Mouse (Mus musculus) Muller cell, postnatal 12 days (primary cell): ENCODE results near the gene Rps5.
"Not testable (repeated sequence)": the region's sequence is repeated elsewhere in the genome, so short reads cannot be mapped to it uniquely, and the experiment has no call there.

Experiments
- DNase-seq: peaks from one replicate; pipeline ENCODE4 v3.0.0-alpha.2; 2015; ENCODE audit errors: inconsistent ontology term

Rps5 gene

DNA sequence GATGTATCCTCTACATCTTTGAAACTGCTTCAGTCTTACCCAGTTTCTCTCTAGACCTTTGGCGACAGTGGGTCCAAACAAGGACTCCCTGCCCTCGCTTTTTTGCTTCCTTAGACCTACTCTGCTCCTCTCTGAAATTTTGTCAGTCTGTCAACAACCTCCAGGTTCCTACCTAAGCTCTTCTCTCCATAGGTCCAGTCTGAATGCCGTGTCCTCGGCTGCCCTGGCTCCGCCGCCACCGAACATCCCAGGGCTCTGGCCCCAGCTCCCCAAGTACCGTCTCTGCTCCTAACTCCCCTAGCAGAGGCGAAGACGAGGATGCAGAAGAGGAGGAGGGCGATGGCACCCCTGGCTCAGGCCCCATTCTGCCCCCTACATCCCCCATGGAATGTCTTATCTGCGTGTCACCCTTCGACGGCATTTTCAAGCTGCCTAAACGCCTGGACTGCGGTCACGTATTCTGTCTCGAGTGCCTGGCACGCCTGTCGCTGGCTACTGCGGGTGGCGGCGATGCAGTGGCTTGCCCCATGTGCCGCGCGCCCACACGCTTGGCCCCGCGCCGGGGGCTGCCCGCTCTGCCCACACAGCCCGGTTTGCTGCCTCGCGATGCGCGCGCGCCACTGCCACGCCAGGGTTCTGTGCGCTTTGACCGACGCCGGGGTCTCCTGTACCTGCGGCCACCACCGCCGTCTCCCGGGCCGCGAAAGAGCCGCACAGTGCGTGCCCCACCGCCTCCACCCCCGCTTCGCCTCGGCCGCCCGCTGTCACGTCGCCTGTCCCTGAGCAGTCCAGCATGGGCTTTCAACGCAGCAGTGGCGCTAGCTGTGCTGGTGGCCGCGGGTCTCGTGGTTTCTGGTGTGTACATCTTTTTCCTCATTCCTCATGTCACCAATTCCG is 5.9 kb downstream of the Rps5 start:
- peak; percentile 75 for DNase-seq

DNA sequence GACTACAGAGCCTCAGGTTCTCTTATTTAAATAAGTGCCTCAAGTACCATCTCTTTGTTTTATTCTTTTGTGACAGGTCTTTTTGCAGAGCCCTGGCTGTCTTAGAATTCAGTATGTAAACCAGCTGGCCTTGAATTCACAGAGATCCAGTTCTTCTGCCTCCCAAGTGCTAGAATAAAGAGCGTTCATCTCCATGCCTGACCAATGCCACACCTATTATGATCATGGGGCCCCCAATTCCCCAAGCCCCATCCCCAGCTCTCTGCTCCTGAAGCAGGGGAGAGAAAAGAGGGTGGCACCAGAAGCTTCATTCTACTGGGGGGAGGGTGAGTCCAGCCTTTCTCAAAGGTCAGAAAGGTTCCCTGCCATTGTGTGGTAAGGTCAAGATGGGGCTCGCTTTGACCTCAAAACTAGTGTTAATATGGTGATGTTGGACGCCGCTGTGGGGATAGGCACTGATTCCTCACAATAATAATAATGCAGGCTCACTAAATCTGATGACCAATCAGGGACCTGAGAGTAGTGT is 11.6 kb downstream of the Rps5 start:
- DNase-seq, result no peak

DNA sequence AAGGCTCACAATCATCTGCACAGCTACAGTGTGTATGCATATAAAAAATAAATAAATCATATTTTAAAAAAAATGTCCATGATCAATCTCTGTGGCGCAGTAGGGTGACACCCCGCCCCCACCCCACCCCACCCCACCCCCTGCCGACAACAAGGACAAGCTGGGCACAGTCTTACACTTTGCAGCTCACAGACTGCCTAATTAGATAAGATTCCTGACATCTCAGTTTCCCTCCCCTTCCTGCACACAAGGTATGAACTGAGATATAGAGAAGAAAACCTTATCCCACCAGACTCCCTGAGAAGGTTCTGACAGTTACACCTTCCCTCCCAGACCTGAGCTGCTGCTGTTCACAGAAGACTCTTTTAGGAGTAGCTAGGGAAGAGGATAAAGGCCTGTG is 12.7 kb downstream of the Rps5 start:
- DNase-seq, result no peak

DNA sequence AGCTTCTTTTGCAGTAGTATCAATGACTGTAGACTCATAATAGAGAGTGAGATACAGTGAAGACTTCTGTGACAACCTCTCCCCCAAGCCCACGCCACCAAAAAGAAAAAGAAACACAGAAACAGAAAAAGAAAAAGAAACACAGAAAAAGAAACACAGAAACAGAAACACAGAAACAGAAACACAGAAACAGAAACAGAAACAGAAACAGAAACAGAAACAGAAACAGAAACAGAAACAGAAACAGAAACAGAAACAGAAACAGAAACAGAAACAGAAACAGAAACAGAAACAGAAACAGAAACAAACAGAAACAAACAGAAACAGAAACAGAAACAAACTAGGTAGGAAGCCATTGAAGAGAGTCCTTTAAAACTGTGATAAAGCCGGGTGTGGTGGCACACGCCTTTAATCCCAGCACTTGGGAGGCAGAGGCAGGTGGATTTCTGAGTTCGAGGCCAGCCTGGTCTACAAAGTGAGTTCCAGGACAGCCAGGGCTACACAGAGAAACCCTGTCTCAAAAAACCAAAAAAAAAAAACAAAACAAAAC is 15.2 kb downstream of the Rps5 start:
- not testable (repeated sequence) for DNase-seq

DNA sequence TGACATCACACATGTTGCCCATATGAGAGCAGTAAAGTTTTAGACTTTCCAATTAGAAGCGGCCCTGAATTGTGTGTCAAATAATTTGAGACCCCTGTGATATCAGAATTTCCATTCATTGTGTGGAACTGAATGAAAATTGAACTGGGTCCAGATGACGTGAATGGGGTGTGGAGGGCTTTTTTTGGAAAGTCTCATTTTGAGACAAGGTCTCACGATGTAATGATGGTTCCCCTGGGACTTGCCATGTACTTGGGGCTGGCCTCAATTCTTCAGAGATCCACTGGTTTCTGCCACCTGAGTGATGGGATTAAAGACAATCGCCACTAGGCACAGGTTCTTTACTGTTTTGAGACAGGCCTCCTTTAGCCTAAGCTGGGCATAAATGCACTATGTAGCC is 18.5 kb downstream of the Rps5 start:
- no peak for DNase-seq

DNA sequence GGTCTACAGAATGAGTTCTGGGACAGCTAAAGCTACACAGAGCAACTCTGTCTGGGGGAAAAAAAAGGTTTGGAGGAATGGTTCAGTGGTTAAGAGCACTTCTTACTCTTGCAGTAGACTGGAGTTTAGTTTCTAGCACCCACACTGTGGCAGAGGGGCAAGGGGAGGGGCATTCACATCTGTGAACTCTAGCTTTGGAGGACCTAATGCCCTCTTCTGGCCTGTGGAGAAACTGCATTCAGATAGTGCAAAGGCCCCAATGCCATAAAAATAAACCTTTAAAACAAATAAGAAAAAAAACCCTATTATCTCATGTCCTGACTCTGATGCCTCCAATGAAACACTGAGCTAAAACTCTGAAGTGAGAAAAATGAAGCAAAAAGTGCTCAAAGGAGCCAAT is 21.4 kb downstream of the Rps5 start:
- DNase-seq, result peak; percentile 6

DNA sequence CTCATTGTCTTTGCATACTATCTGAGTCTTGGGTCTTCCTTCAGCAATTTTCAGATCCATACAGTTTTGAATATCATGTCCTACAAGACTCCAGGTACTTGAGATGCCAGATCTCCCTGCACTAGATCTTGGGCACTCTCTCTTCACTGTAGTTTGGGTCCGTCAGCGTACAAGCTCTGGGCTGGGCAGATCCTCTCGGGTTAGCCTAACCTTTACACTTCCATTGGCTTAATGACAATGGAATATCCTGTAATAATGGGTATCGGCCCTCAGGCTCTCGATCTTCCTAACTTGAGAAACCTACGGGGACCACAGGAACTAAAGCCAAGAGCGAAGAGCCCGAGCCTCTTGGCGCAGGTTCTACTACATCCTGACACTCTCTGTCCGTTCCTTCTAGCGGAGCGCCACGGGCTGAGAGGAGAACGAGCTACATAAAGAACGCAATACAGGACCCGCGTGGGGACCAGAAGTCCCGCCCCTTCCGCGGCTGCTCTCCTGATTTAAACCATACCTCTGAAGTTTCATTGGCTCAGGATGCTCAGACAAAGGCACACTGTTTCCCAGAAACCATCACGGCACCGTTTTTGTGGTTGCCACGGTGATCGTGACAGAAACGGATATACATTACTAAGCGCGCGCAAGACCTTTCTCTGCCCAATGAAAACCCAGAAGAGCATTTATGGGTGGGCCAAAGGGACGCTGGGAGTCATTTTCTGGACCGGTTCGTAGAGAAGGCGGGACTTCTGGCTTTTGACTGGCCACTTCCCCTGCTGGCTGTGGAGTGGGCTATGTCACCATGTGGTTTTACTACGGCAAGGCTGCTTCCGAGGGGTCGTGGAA is 27.2 kb downstream of the Rps5 start:
- DNase-seq, result peak; percentile 94

DNA sequence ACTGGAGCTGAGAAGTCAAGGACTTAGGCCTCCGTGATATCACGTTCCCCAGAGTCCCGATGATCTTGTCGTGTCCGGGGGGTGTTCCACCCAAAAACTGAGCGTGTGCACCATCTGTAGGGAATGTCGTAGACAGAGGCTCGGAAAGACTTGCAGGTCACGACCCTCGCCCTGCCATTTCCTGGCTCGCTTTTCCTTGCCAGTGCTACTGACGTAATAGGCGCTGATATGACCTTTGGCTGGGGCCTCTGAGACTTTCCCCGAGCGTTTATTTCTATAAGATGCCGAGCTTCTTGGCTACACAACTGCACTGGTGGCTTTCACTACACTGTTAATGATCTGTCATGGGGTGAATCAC is 27.8 kb downstream of the Rps5 start:
- no peak for DNase-seq

DNA sequence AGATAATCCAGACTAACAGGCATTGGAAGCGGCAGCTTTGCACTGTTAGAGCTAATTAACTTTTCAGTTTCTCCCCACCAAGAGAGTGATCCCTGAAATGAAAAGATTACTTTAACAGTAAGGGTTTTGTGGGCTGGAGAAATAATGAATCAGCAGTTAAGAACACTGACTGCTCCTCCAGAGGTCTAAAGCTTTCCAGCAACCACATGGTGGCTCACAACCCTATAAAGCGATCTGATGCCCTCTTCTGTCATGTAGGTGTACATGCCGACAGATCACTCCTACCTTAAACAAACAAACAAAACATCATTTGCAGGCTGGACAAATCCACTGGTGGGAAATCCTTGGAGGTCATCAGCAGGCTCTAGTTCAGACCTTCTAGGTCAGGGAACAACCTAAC is 32.8 kb downstream of the Rps5 start:
- DNase-seq, result peak; percentile 29

DNA sequence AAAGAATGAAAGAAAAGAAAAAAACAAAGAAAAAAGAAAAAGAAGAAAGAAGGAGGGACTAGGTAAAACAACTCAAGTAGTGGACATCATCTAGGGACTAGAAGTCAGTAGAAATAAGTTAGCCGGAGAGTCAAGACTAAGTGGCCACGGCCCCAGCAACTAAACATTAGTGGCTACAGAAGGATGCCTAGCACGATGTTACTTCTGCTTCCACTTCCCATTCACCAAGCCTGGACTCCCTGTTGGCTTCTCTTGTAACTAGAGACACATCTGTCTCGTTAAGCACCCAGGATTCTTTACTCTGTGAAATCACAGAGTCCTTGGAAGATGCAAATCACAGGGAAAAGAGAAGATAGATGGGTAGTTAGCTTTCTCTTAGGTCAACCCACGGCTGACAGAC is 35.4 kb downstream of the Rps5 start:
- no peak for DNase-seq

DNA sequence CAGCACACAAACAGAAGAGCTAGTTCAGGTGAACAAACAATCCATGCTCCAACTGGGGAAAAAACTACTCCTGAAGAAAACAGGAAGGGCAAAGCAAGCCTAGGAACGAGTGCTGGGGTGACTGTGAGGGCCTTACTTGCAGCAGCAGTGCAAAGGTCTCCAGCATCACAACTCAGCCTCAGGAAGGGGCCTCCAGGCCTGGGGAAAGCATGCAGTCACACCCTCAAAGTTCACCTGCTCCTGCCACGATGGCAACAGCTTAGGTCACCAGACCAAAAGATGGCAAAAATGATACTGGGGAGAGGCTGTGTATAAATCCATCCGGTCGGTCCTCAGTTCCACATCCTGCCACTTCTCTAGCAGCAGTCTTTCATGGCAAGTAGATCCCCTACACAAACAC is 36.9 kb downstream of the Rps5 start:
- DNase-seq, result no peak

DNA sequence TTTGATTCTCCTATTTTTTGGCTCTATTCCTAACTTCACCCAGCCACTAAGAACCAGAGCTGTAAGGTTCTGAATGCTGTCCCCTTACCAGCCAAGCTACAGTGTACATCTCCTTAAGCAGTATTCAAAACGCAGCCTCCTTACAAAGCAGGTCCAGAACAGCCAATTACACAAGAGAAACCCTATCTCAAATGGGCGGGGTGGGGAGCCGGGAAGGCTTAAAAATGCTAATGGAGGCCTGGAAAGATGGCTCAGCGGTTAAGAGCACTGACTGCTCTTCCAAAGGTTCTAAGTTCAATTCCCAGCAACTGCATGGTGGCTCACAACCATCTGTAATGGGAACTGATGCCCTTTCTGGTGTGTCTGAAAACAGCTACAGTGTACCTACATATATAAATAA is 37.6 kb downstream of the Rps5 start:
- DNase-seq, result no peak

DNA sequence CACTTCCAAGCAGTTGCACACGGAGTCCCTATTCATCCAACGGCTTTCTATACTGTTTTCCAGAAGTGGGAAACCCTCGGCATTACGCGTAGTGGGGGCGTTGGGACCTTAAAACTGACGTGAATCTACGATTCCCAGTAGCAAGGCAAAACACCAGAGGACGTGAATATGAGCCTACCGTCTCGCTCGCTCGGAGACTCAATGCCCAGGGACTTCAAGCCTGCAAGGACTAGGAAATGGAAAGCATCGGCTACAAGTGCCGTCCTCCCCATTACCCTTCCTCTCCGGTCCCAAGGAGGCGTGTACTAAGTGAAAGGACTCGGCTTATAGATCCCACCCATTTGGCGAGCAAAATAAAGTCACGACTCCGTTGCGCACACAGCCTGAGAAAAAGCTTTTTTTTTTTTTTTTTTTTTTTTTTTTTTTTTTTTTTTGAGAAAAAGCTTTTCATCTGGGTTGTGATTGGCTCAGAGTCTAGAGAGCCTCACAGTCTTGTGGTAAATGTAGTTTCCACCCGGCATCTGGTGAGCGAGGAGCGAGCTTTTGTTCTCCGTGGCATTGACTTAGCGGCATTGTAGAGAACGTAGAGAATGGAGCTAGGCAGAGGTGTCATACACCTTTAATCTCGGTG is 39.5 kb downstream of the Rps5 start:
- DNase-seq, result peak; percentile 93

DNA sequence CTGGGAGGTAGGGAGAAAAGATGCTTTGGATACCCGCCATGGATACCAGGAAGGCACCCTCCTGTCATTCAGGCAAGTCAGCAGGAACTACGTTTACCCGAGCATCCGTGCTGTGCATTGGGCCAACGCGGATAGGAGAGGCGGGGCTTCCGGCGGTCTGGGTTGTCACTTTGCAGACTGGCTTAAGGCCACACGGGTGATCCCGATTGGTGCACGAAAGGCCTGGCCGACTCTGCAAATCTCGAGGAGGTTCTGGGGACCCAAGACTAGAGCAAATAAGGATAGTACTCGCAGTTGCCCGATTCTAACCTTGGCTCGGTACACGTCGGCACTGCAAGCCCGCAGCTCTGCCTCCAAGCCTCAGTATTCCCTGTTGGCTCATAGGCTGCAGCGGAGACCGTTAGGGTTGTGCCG is 43.6 kb downstream of the Rps5 start, which contains the start of gene Zfp324:
Zfp324 (plus strand) TSS at position 161 of the 414 bp plus-strand sequence.
- DNase-seq, result peak; percentile 90

DNA sequence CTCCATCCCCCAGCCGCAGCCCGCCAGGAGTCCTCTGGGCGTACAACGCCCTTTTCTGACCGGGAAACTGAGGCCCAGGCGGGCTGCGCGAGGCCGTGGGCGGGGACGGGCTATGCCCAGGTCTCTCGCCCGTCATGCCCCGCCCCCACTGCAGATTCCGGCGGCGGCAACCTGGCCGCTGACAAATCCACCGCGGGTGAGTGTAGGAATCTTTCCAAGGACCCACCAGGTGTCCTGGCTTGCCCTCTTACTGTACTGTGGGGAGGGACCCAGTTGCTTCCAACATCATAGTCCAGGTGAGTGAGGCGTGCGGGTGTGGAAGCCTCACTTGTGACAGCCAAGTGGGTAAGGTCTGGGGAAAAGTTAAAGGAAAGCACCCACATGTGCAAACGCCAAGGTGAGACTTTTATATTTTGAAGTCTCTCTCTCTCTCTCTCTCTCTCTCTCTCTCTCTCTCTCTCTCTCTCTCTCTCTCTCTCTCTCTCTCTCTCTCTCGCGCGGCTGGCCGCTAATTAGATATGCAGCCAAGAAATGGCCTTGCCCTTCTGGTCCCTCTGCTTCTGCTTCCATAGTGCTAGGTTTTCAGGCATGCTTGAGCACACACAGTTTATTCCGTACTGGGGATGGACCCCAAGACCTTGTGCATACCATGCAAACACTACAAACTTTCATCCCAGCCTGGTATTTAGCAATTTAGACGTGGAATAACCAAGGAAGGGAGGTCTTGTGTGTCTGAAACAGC is 44.2 kb downstream of the Rps5 start:
- DNase-seq, result peak; percentile 72

DNA sequence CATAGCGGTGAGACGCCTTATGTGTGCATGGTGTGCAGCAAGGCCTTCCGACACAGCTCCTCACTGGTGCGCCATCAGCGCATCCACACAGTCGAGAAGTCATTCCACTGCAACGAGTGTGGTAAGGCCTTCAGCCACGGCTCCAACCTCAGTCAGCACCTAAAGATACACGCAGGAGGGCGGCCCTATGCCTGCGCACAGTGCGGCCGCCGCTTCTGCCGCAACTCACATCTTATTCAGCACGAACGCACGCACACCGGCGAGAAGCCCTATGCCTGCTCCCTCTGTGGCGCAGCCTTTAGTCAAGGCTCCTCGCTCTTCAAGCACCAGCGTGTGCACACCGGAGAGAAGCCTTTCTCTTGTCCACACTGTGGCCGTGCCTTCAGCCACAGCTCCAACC is 48.8 kb downstream of the Rps5 start:
- no peak for DNase-seq
